In genomic region chr5:124175138-124175537, GRCm38 (mm10) we compare ENCODE assay signal across 9 mouse cellular contexts. TPM values are rescaled to one million over a fixed set of nuclear protein-coding genes. Genes with fewer than 3 reads are reported as not detected.
DNase-seq lines count a peak whose midpoint lies in the region; ATAC-seq and TF ChIP-seq lines count a peak whose summit lies in the region.
"Had no signal": no experiment of that assay in that cellular context is flagged by ENCODE, and none has a peak within 500 bp of the region (broad histone marks: within the 10 kb centered on the region; RNA-seq: fewer than 3 reads in every experiment).

No protein-coding gene starts in this region.

- H3K9ac ChIP-seq in kidney, embryonic 15.5 days: no peak overlapping the region
- no peak overlapping the region for H3K9ac ChIP-seq in midbrain, embryonic 12.5 days (replicated peaks)
- H3K9ac ChIP-seq: limb, embryonic 12.5 days had no signal

- H3K36me3 ChIP-seq in kidney, embryonic 15.5 days: no peaks in the 10 kb centered on the region
- H3K36me3 ChIP-seq in midbrain, embryonic 12.5 days: no peaks in the 10 kb centered on the region
- H3K36me3 ChIP-seq: limb, embryonic 12.5 days had no signal

- no peak for TF ChIP-seq CTCF in brain, embryonic 14.5 days (IDR thresholded peaks at IDR 0.05; ENCODE audit: borderline replicate concordance, extremely low read depth, insufficient read depth, insufficient read length)

- no peaks in the 10 kb centered on the region for H3K27me3 ChIP-seq in kidney, embryonic 15.5 days
- H3K27me3 ChIP-seq in midbrain, embryonic 12.5 days: peaks cover 9% of the 10 kb centered on the region; the same call in 1 of the 2 replicates
- H3K27me3 ChIP-seq: limb, embryonic 12.5 days had no signal

- H3K9me3 ChIP-seq in kidney, embryonic 15.5 days (replicated peaks): no peaks in the 10 kb centered on the region
- no peaks in the 10 kb centered on the region for H3K9me3 ChIP-seq in midbrain, embryonic 12.5 days
- H3K9me3 ChIP-seq: limb, embryonic 12.5 days had no signal

- no peak overlapping the region for H3K4me2 ChIP-seq in kidney, embryonic 15.5 days
- no peak overlapping the region for H3K4me2 ChIP-seq in midbrain, embryonic 12.5 days (replicated peaks)
- H3K4me2 ChIP-seq: limb, embryonic 12.5 days had no signal

- no peak for TF ChIP-seq POLR2A in brain, embryonic 14.5 days (IDR thresholded peaks at IDR 0.05; ENCODE audit: borderline replicate concordance, extremely low read depth, insufficient read depth, insufficient read length, poor library complexity, severe bottlenecking)

- H3K4me1 ChIP-seq in kidney, embryonic 15.5 days: peaks cover 33% of the 10 kb centered on the region
- peaks cover 36% of the 10 kb centered on the region for H3K4me1 ChIP-seq in midbrain, embryonic 12.5 days

- peak; percentile 62; the same call in 1 of the 2 replicates for ATAC-seq in kidney, embryonic 15.5 days (replicated peaks; ENCODE audit: low FRiP score)
- peak; percentile 53; the same call in 1 of the 2 replicates for ATAC-seq in midbrain, embryonic 12.5 days (ENCODE audit: low FRiP score, low read depth)

- WGBS in kidney, embryonic 15.5 days: 33% methylated on average over 4 of the region's 4 CpGs
- 37% methylated on average over 4 of the region's 4 CpGs for WGBS in midbrain, embryonic 12.5 days

- H3K27ac ChIP-seq in kidney, embryonic 15.5 days: no peak overlapping the region; the same call in 1 of the 2 replicates
- peak overlapping the region; percentile 39 for H3K27ac ChIP-seq in midbrain, embryonic 12.5 days (replicated peaks)
- H3K27ac ChIP-seq: limb, embryonic 12.5 days had no signal

- peak; percentile 44 for DNase-seq in embryo, embryonic 10.5 days (ENCODE audit: low spot score)
- DNase-seq in embryo, embryonic 10 days (ENCODE audit: low spot score): no peak
- DNase-seq in kidney, adult 8-10 months: no peak
- DNase-seq in brain, embryonic 14.5 days (ENCODE audit: low read depth): peak; percentile 74
- no peak for DNase-seq in urinary bladder, postnatal 25 days (ENCODE audit: low spot score)
- no peak for DNase-seq in frontal cortex, postnatal 14 days (ENCODE audit: low spot score in 2 of 2)

- no peak overlapping the region for H3K4me3 ChIP-seq in kidney, embryonic 15.5 days (replicated peaks)
- H3K4me3 ChIP-seq in midbrain, embryonic 12.5 days: no peak overlapping the region
- H3K4me3 ChIP-seq: limb, embryonic 12.5 days had no signal

RNA-seq across cellular contexts. Expression of gene Arl6ip4, which starts 59.2 kb away (rescaled TPM):
- 101 and 108 TPM in 2 replicates for polyA plus RNA-seq in kidney, embryonic 15.5 days (2015; fragmentation: Nextera tagmentation; extraction: Ambion mirVana)
- polyA plus RNA-seq in brain, embryonic 14.5 days (2012; rRNA removed): 64.5 and 67.8 TPM in 2 replicates
- polyA plus RNA-seq in midbrain, embryonic 12.5 days (2016; fragmentation: Nextera tagmentation; extraction: Ambion mirVana): 94.8 and 98.3 TPM in 2 replicates

Comparison
In these comparisons a context has a peak if more than half of its experiments do, and no peak if none do; other contexts are left out.
1. DNase-seq: peak in embryo, embryonic 10.5 days (single experiment) and brain, embryonic 14.5 days (single experiment); none in embryo, embryonic 10 days (single experiment), kidney, adult 8-10 months (0 of 2), urinary bladder, postnatal 25 days (single experiment) and frontal cortex, postnatal 14 days (0 of 2).